Mouse (Mus musculus) spleen, embryonic (tissue): ENCODE results near the gene Copg2.
"Not testable (repeated sequence)": the region's sequence is repeated elsewhere in the genome, so short reads cannot be mapped to it uniquely, and the experiment has no call there.

Experiments
- CTCF ChIA-PET: fragments of 350-600 bp; sonication (Branson Sonifier 250); formaldehyde crosslinking; loops from one replicate; lab custom pipeline; 2022; lab: Charles Lee

The Copg2 gene

GRCm38 (mm10) chr6:30849818-30850217, 46.8 kb downstream of the Copg2 start:
- CTCF ChIA-PET, result no interaction called here

- CTCF ChIA-PET, result no interaction called here
Observed at GRCm38 (mm10) chr6:30832241-30832640, 64.4 kb downstream of the Copg2 start.

- CTCF ChIA-PET, result no interaction called here
Observed at GRCm38 (mm10) chr6:30813626-30814025, 83.0 kb downstream of the Copg2 start.

GRCm38 (mm10) chr6:30805053-30805752, 91.4 kb downstream of the Copg2 start:
- CTCF ChIA-PET, result no interaction called here

GRCm38 (mm10) chr6:30804389-30805052, 92.1 kb downstream of the Copg2 start:
- CTCF ChIA-PET, result not testable (repeated sequence)

- CTCF ChIA-PET, result not testable (repeated sequence)
Observed at GRCm38 (mm10) chr6:30802915-30803314, 93.7 kb downstream of the Copg2 start.

- CTCF ChIA-PET, result interaction anchor here (0.6 kb wide), 1 partner anchor 643 kb away, joined by 4 read pairs; no protein-coding TSS in a partner anchor
Observed at GRCm38 (mm10) chr6:30751209-30751608, 145.4 kb downstream of the Copg2 start.

- CTCF ChIA-PET, result no interaction called here
Observed at GRCm38 (mm10) chr6:30750482-30750881, 146.1 kb downstream of the Copg2 start.

- CTCF ChIA-PET, result no interaction called here
Observed at GRCm38 (mm10) chr6:30749892-30750291, 146.7 kb downstream of the Copg2 start.

- CTCF ChIA-PET, result no interaction called here
Observed at GRCm38 (mm10) chr6:30749042-30749689, 147.4 kb downstream of the Copg2 start.

GRCm38 (mm10) chr6:30748358-30748910, 148.2 kb downstream of the Copg2 start:
- CTCF ChIA-PET, result no interaction called here

- CTCF ChIA-PET, result no interaction called here
Observed at GRCm38 (mm10) chr6:30747631-30748357, 148.8 kb downstream of the Copg2 start.

- CTCF ChIA-PET, result no interaction called here
Observed at GRCm38 (mm10) chr6:30745591-30745990, 151.0 kb downstream of the Copg2 start.

- CTCF ChIA-PET, result no interaction called here
Observed at GRCm38 (mm10) chr6:30744846-30745245, 151.7 kb downstream of the Copg2 start.

- CTCF ChIA-PET, result interaction anchor here (0.6 to 0.7 kb wide), 2 partner anchors 181 to 537 kb away, joined by 3 read pairs; no protein-coding TSS in a partner anchor
Observed at GRCm38 (mm10) chr6:30739177-30739747, 157.3 kb downstream of the Copg2 start.

- CTCF ChIA-PET, result interaction anchor here (0.7 kb wide), 1 partner anchor 182 kb away, joined by 3 read pairs; no protein-coding TSS in a partner anchor
Observed at GRCm38 (mm10) chr6:30738464-30739006, 158.1 kb downstream of the Copg2 start.

- CTCF ChIA-PET, result no interaction called here
Observed at GRCm38 (mm10) chr6:30737548-30738463, 158.8 kb downstream of the Copg2 start.

- CTCF ChIA-PET, result interaction anchor here (0.7 kb wide), 1 partner anchor 13 kb away, joined by 4 read pairs; no protein-coding TSS in a partner anchor
Observed at GRCm38 (mm10) chr6:30736864-30737547, 159.6 kb downstream of the Copg2 start.

GRCm38 (mm10) chr6:30736372-30736762, 160.2 kb downstream of the Copg2 start:
- CTCF ChIA-PET, result no interaction called here
